In genomic region chr11:96553091-96553490, GRCm38 (mm10) we compare ENCODE assay signal across 8 mouse cellular contexts.
A peak's percentile ranks its signal among the peaks of the same experiment; 100 is the strongest.
DNase-seq lines count a peak whose midpoint lies in the region; ATAC-seq and TF ChIP-seq lines count a peak whose summit lies in the region.

No protein-coding gene starts in this region.

- ATAC-seq in liver, embryonic 14.5 days (ENCODE audit: insufficient read depth): no peak
- no peak for ATAC-seq in lung, embryonic 15.5 days (ENCODE audit: borderline replicate concordance, extremely low read depth, low FRiP score, low TSS enrichment)

- no peak overlapping the region for H3K9ac ChIP-seq in liver, embryonic 14.5 days (replicated peaks)
- no peak overlapping the region for H3K9ac ChIP-seq in lung, embryonic 15.5 days

- DNase-seq in liver, embryonic 14.5 days (ENCODE audit: low read depth in 3 of 3, low spot score in 3 of 3): peak in 2 of 3 experiments; percentile 9 to 10
- DNase-seq in liver: no peak
- DNase-seq in brain, adult 2 months (ENCODE audit: low read depth, low spot score): peak; percentile 43
- peak; percentile 53 for DNase-seq in forelimb bud, embryonic 11.5 days (ENCODE audit: low read depth, low spot score)
- DNase-seq in kidney, adult 2 months: peak; percentile 65
- DNase-seq in right cerebral cortex, adult 2 months (ENCODE audit: low spot score in 2 of 2): peak; percentile 23 to 52
- no peak for DNase-seq in ovary, postnatal 36 days (ENCODE audit: low spot score)

- WGBS in liver, embryonic 14.5 days (ENCODE audit: insufficient replicate concordance): 21% methylated on average over 15 of the region's 15 CpGs
- 14% methylated on average over 15 of the region's 15 CpGs for WGBS in kidney, adult 2 months
- WGBS in lung, embryonic 15.5 days: 7% methylated on average over 15 of the region's 15 CpGs

- TF ChIP-seq CTCF in liver, embryonic 14.5 days (IDR thresholded peaks at IDR 0.05; ENCODE audit: low read depth): peak; percentile 65
- 0 out of 2 replicates have a peak, but pooled peaks have one; percentile 19 for TF ChIP-seq CTCF in kidney, adult 2 months (conservative IDR thresholded peaks at IDR 0.05; ENCODE audit: insufficient read depth, insufficient read length, low read depth, low read length)

- H3K4me1 ChIP-seq in liver, embryonic 14.5 days (replicated peaks; ENCODE audit: control insufficient read depth in 2 of 2, insufficient read depth in 2 of 2, low read length in 1 of 2): no peaks in the 10 kb centered on the region
- H3K4me1 ChIP-seq in kidney, adult 2 months (ENCODE audit: control insufficient read depth, insufficient read depth, low read length): no peaks in the 10 kb centered on the region; the same call in 1 of the 2 replicates
- peaks cover 22% of the 10 kb centered on the region for H3K4me1 ChIP-seq in lung, embryonic 15.5 days

- no peaks in the 10 kb centered on the region; the same call in 1 of the 2 replicates for H3K27me3 ChIP-seq in liver, embryonic 14.5 days (ENCODE audit: control insufficient read depth, insufficient read depth, low read length)
- no peaks in the 10 kb centered on the region for H3K27me3 ChIP-seq in kidney, adult 2 months (replicated peaks; ENCODE audit: control insufficient read depth, insufficient read depth, low read length)
- H3K27me3 ChIP-seq in lung, embryonic 15.5 days: peaks cover 15% of the 10 kb centered on the region

- no peak overlapping the region for H3K27ac ChIP-seq in liver, embryonic 14.5 days
- H3K27ac ChIP-seq in kidney, adult 2 months (ENCODE audit: insufficient read depth, low read depth, low read length): no peak overlapping the region
- H3K27ac ChIP-seq in lung, embryonic 15.5 days: no peak overlapping the region

- H3K36me3 ChIP-seq in liver, embryonic 14.5 days (replicated peaks; ENCODE audit: control insufficient read depth, insufficient read depth, low read depth): no peaks in the 10 kb centered on the region
- no peaks in the 10 kb centered on the region for H3K36me3 ChIP-seq in kidney, adult 2 months (ENCODE audit: control insufficient read depth, insufficient read depth, low read length)
- no peaks in the 10 kb centered on the region for H3K36me3 ChIP-seq in lung, embryonic 15.5 days

- H3K9me3 ChIP-seq in liver, embryonic 14.5 days (ENCODE audit: control insufficient read depth, low read length): no peaks in the 10 kb centered on the region
- H3K9me3 ChIP-seq in lung, embryonic 15.5 days: no peaks in the 10 kb centered on the region

- H3K4me3 ChIP-seq in liver, embryonic 14.5 days (ENCODE audit: insufficient read depth in 1 of 2, low read depth in 2 of 2, low read length in 2 of 2): no peak overlapping the region
- no peak overlapping the region for H3K4me3 ChIP-seq in kidney, adult 2 months (ENCODE audit: insufficient read depth, low read depth, low read length)
- no peak overlapping the region for H3K4me3 ChIP-seq in lung, embryonic 15.5 days

- no peak overlapping the region for H3K4me2 ChIP-seq in liver, embryonic 14.5 days (ENCODE audit: low read depth)
- H3K4me2 ChIP-seq in lung, embryonic 15.5 days: peak overlapping the region; percentile 36

- no peak for TF ChIP-seq POLR2A in kidney, adult 2 months (IDR thresholded peaks at IDR 0.05; ENCODE audit: low read depth, low read length)

- no peak for TF ChIP-seq EP300 in liver, embryonic 14.5 days (IDR thresholded peaks at IDR 0.05; ENCODE audit: low read depth)

Comparison
In these comparisons a context has a peak if more than half of its experiments do, and no peak if none do; other contexts are left out.
1. DNase-seq: peak in liver, embryonic 14.5 days (2 of 3), brain, adult 2 months (single experiment), forelimb bud, embryonic 11.5 days (single experiment), kidney, adult 2 months (single experiment) and right cerebral cortex, adult 2 months (2 of 2); none in liver (single experiment) and ovary, postnatal 36 days (single experiment).